Mouse (Mus musculus) adrenal gland, adult 18-20 months (tissue): ENCODE measurements at regions not wholly inside any gene's neighbourhood (a gene's known extent, or its start where the extent isn't known, plus 50 kb on each side); places are given as distances from the start of the nearest gene placed in this dataset.

Experiments
- DNase-seq, 2 experiments: peaks; one replicate each; pipeline ENCODE4 v3.0.0; 2021 to 2022; ENCODE audit warnings: low spot score in 2 of 2

DNA sequence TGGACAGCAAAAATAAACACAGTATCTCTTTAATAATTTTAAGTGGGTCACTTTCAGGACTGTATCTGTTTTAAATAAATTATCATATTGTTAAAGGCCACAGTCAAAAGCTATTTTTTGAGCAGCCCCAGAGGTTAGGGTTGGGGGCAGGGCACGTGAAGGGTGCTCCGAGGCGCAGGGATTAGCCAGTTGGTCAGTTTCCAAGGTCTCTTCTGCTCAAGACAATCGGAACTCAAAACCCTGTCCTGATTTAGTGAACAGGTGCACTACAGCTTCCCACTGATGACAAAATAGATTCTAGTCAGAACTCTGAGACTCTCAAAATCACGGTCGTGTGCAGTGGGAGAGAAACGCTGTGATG, 337.3 kb upstream of the 4930535I16Rik start:
- no peak for DNase-seq

- no peak for DNase-seq
Measured at GRCm38 (mm10) chr4:124254446-124255182, 336.8 kb upstream of the 4930535I16Rik start.

DNA sequence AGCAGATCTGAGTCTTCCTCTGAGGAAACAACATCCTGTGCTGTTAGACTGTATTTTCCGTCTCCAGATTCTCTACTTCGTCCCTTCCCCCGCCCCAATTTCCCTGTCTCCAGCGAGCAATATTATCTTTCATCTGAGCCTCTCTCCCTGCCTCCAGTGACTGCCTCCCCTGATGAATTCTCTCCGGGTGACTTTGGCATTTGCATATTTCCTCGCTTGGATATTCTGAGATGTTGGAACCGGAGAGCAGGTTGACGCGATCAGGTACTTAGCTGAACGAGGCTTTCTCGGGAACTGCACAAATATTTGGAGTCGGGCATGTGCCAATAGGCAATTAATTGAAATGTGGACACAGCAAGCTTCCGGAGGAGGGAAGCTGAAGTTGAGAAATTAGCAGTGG, 323.8 kb upstream of the 4930535I16Rik start:
- no peak for DNase-seq

DNA sequence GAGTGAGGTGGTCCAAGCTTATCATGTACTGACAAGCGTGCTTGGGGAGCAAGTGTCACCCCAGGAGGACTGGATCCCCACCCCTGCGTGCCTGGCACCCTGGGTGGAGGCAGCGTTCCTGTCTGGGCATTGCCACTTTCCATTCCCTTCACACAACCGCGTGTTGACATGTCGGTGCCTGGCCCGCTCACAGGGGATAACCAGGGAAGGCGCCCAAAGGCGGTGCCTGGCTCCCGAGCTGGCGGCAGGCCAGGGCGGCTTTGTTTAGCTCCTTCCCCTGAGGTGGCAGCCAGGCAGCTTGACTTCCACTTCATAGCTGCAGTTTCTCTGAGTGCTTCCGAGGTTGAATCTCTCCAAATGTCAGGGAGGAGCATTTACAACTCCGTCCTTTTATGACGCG, 318.7 kb upstream of the 4930535I16Rik start:
- DNase-seq, result peak in 1 of 2 experiments; percentile 34

GRCm38 (mm10) chr4:124228537-124228936, 310.7 kb upstream of the 4930535I16Rik start:
- DNase-seq, result peak; percentile 54 to 65

- DNase-seq, result no peak
Measured at GRCm38 (mm10) chr4:124223646-124224500, 306.1 kb upstream of the 4930535I16Rik start.

DNA sequence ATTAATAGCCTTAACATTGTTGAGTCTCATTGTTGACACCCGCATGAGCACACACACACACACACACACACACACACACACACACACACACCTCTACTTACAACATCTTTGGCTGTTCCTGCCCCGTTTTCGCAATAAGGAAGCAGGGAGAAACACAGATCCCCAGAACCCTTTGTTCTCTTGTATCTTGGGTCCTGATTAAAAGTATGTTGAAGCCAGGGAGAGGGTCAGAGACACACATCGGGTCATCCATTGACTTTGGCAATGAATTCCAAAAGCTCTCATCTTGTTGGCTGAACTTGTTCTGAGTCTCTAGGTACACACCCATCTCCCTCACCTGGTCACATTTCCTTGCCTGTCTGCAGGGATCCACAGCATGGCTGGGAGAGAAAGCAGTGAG, 303.9 kb upstream of the 4930535I16Rik start:
- no peak for DNase-seq

GRCm38 (mm10) chr4:124217206-124217605, 299.4 kb upstream of the 4930535I16Rik start:
- peak; percentile 12 to 53 for DNase-seq

- no peak for DNase-seq
Measured at GRCm38 (mm10) chr4:124216351-124216750, 298.5 kb upstream of the 4930535I16Rik start.

GRCm38 (mm10) chr4:124215077-124215476, 297.3 kb upstream of the 4930535I16Rik start:
- no peak for DNase-seq

- no peak for DNase-seq
Measured at GRCm38 (mm10) chr4:124210103-124210502, 292.3 kb upstream of the 4930535I16Rik start.

DNA sequence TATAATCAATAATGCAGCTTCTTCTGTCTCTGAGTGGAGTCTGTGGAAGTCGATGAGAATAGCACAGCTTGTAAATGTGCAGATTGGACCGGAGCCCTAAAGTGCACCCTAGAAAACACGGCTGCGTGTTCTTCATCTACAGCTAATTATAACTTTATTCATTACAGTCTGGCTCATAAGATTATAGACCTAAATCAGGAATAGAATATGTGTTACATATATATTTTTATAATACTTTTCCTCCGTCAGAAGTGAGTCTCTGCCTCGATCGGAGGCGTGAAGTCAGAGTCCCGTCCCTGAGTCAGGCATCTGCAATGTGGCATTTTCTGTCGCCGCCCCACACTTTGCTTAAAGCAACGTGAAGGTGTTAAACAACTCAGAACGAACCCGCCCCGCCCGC, 288.7 kb upstream of the 4930535I16Rik start:
- no peak for DNase-seq

DNA sequence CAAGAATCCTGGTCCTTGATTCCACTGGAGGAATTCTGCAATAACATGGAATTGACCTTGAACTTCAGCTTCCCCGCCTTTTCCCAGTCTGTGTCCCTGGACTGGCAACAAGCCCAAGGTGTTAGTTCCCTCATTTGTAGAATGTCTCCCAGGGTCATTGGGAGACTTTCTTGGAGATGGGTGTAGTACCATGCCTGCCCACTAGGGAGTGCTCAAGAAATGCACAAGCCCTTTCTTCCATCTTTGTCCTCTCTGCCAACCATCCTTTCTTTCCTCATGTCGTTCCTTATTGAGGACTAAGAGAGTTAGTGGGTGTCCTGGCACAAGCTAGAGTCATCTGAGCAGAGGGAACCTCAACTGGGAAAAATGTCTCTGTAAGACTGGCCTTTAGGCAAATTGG, 285.9 kb upstream of the 4930535I16Rik start:
- DNase-seq, result no peak

- no peak for DNase-seq
Measured at GRCm38 (mm10) chr4:124199884-124200844, 282.3 kb upstream of the 4930535I16Rik start.

DNA sequence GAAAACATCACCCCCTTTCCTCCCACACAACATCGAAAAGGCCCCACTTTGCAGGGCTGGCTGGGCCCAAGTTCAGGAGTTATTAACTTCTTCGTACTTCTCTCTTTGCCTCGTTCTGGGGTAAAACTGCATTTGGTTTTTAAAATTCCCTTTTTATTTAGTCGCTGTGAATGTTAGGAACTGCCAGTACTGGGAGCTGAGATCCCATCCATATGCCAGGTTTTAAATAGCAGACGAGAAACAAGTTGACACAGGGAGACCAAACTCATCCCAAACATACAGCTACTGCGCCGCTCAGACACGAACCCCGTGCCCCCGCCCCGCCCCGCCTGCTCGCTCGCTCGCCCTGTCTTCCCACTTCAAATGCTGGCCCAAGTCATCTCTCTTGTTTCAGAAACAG, 281.0 kb upstream of the 4930535I16Rik start:
- DNase-seq, result no peak

DNA sequence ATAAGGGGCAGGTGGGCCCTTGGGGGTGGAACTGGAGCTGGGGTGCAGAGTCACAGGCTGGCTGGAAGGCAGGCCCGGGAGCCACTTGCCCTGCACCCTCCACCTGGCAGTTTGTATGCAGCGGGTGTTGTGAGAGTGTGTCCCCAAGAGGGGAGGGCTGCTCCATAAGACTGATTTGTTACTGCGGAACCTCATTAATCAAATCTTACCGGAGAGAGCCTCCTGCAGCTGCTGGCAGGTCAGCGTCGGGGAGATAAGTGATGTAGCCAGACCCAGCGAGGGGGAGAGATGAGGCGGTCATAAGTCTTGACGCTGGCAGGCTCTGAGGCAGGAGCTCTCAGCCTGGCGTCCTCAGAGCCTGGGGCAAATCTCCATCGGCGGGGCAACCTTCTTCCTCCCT, 278.9 kb upstream of the 4930535I16Rik start:
- no peak for DNase-seq

DNA sequence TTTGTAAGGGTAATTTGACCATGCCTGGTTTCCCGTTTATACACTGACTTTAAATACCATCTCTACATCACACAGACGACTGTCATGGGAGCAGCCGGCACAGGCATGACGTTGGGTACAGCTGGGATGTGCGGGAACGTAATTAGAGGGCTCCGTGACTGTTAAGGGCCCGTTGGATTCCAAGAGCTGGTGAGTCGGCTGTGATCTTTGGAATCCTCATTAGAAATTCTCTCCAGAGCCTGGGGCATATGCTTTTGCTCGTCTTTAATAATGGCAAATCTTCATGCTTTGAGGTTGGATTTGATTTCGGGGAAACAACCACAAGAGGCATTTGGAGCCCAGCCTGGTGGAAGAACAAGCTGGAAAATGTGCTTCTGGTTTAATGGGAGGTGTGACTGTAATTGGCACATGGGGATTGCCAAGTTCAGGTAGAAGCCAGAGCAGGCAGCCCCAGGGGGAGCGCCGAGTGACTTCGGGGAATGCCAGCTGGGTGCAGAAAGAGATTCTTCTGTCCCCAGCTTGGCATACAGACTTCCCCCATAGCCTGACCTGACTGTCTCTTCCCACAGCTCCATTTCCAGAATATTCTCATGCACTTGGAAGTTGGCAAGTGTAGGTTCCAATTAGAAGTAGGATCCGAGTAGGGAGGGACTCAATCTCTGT, 275.4 kb upstream of the 4930535I16Rik start:
- no peak for DNase-seq

- no peak for DNase-seq
Measured at GRCm38 (mm10) chr4:124190775-124191174, 273.0 kb upstream of the 4930535I16Rik start.

DNA sequence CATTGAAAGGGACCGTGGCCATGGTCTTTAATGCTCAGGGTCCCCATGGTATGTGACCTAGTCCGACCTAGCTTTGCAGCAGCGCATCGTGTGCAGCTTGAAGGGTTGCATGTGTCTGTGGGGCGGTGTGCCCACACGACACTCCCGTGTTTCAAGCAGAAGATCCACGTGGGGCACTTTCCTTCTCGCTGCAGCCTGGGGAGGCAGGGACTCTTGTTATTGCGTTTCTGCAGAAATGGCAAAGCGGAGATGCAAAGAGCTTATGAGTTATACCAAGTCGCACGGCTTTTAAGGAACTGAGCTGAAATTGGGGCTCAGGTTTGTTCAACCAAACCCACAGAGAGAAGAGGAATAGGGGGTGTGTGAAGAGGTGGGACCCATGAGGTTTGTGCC, 272.2 kb upstream of the 4930535I16Rik start:
- DNase-seq, result no peak

GRCm38 (mm10) chr4:124189352-124189992, 271.6 kb upstream of the 4930535I16Rik start:
- DNase-seq, result peak in 1 of 2 experiments; percentile 4
